Mouse (Mus musculus): Measurements from ENCODE around the gene Dpysl5. TPM values are rescaled to one million over a fixed set of nuclear protein-coding genes. Genes with fewer than 3 reads are reported as not detected.
"Not testable (repeated sequence)": the region's sequence is repeated elsewhere in the genome, so short reads cannot be mapped to it uniquely, and the experiment has no call there.

The Dpysl5 gene
- polyA plus RNA-seq, 1 experiment from 2014 or later = 136 TPM

DNA sequence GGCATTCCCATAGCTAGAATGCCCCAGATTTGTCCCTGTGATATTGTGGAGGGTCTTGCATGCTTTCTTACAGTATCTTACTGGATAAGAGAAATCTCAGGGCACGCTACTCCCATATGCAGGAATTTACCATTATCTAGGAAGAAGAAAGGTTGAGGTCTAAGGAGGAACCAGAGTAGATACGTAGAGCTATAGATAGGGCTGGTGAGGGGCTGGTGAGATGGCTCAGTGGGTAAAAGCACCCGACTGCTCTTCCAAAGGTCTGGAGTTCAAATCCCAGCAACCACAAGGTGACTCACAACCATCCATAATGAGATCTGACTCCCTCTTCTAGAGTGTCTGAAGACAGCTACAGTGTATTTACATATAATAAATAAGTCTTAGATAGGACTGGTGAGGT, 33.3 kb upstream of the Dpysl5 start:
- H3K27me3 ChIP-seq; H3K9ac ChIP-seq (replicated peaks); ATAC-seq (ENCODE audit: low FRiP score, low read depth); H3K27ac ChIP-seq (replicated peaks); H3K4me2 ChIP-seq (replicated peaks); H3K9me3 ChIP-seq; H3K4me3 ChIP-seq; H3K4me1 ChIP-seq: not testable (repeated sequence)
- 96% methylated on average over 3 of the region's 3 CpGs for WGBS
- peaks cover 30% of the 10 kb centered on the region for H3K36me3 ChIP-seq

GRCm38 (mm10) chr5:30678722-30679296, 32.6 kb upstream of the Dpysl5 start:
- H3K4me3 ChIP-seq = no peak overlapping the region
- H3K9me3 ChIP-seq = no peaks in the 10 kb centered on the region
- H3K4me2 ChIP-seq (replicated peaks) = no peak overlapping the region
- WGBS = 95% methylated on average over 4 of the region's 4 CpGs
- peaks cover 22% of the 10 kb centered on the region; the same call in 1 of the 2 replicates for H3K36me3 ChIP-seq
- H3K9ac ChIP-seq (replicated peaks) = no peak overlapping the region
- no peak overlapping the region for H3K27ac ChIP-seq (replicated peaks)
- no peak for ATAC-seq (ENCODE audit: low FRiP score, low read depth)
- no peaks in the 10 kb centered on the region for H3K27me3 ChIP-seq
- H3K4me1 ChIP-seq = no peaks in the 10 kb centered on the region

GRCm38 (mm10) chr5:30679593-30679992, 31.8 kb upstream of the Dpysl5 start:
- no peaks in the 10 kb centered on the region for H3K4me1 ChIP-seq
- WGBS = 84% methylated on average over 5 of the region's 5 CpGs
- no peak for ATAC-seq (ENCODE audit: low FRiP score, low read depth)

DNA sequence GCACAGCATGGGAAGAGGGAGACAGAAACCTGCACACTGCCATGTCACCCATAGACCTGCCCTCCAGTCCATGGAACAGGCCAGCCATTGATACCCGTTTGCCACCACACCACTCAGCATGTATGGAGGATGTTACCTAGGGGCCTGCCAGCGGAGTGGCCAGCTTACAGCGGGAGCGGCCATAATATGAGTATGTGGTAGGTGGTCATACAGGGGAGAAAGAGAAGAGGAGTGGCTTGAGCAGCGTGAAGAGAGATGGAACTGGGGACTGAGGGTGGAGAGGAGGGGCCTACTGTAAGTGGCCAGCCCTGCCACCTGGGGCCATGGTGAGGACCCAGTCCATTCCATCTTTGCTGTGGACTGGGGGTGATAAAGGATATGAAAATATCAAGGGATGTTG, 29.4 kb upstream of the Dpysl5 start:
- H3K9me3 ChIP-seq = no peaks in the 10 kb centered on the region

More at GRCm38 (mm10) chr5:30679593-30679992, 31.8 kb upstream of the Dpysl5 start:
- H3K27ac ChIP-seq (replicated peaks) = no peak overlapping the region
- no peak overlapping the region for H3K4me3 ChIP-seq
- no peaks in the 10 kb centered on the region for H3K27me3 ChIP-seq
- no peaks in the 10 kb centered on the region for H3K9me3 ChIP-seq
- no peak overlapping the region for H3K4me2 ChIP-seq (replicated peaks)
- H3K9ac ChIP-seq (replicated peaks) = no peak overlapping the region
- H3K36me3 ChIP-seq = peaks cover 15% of the 10 kb centered on the region; the same call in 1 of the 2 replicates

DNA sequence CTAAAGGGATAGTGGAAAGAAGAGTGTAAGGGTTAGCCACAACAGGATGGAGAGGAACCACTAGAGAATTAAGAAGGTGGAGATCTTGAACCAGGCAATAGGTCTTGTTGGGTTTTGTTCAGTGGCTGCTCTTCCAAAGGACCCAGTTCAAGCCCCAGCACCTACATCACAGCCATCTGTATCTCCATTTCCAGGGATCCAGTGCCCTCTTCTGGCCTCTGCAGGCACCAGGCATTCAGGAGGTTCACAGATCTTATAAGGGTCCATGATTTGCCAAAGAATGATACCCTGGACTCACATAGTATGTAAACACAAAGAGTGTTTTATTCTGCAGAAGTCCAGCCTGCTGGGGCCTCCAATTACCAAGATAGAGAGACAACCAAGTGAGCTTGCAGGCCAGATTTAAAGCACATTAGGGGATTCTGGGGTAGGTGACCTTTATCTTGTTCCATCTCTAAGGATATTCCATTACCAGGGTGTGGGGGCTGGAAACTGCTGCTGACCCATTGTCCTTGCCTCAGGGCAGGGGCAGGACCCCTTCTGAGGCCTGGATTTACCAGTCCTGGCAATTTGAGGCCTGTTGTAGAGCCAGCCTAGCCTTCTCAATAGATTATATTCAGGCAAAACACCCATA, 28.3 kb upstream of the Dpysl5 start:
- H3K27ac ChIP-seq (replicated peaks) = no peak overlapping the region
- H3K36me3 ChIP-seq = no peaks in the 10 kb centered on the region
- H3K4me3 ChIP-seq = no peak overlapping the region
- no peak overlapping the region for H3K9ac ChIP-seq (replicated peaks)
- H3K4me2 ChIP-seq (replicated peaks) = no peak overlapping the region
- no peaks in the 10 kb centered on the region for H3K9me3 ChIP-seq
- ATAC-seq (ENCODE audit: low FRiP score, low read depth) = no peak
- no peaks in the 10 kb centered on the region for H3K4me1 ChIP-seq
- no peaks in the 10 kb centered on the region for H3K27me3 ChIP-seq

More for the DNA sequence above, 29.4 kb upstream of the Dpysl5 start:
- ATAC-seq (ENCODE audit: low FRiP score, low read depth) = no peak
- Histone ChIP-seq H3K27ac (replicated peaks) (no peak overlapping the region), H3K36me3 (no peaks in the 10 kb centered on the region), H3K4me3 (no peak overlapping the region), H3K27me3 (no peaks in the 10 kb centered on the region), H3K4me1 (no peaks in the 10 kb centered on the region), H3K9ac (replicated peaks) (no peak overlapping the region), H3K4me2 (replicated peaks) (no peak overlapping the region)
- WGBS = 91% methylated on average over 5 of the region's 5 CpGs

- 85% methylated on average over 3 of the region's 3 CpGs for WGBS
- no peaks in the 10 kb centered on the region for H3K36me3 ChIP-seq
- H3K9me3 ChIP-seq = no peaks in the 10 kb centered on the region
- H3K27me3 ChIP-seq = no peaks in the 10 kb centered on the region
- no peak overlapping the region for H3K4me2 ChIP-seq (replicated peaks)
- no peak overlapping the region for H3K9ac ChIP-seq (replicated peaks)
- no peak for ATAC-seq (ENCODE audit: low FRiP score, low read depth)
- H3K27ac ChIP-seq (replicated peaks) = no peak overlapping the region
- H3K4me1 ChIP-seq = no peaks in the 10 kb centered on the region
- no peak overlapping the region for H3K4me3 ChIP-seq
Measured at GRCm38 (mm10) chr5:30683993-30684392, 27.4 kb upstream of the Dpysl5 start.

DNA sequence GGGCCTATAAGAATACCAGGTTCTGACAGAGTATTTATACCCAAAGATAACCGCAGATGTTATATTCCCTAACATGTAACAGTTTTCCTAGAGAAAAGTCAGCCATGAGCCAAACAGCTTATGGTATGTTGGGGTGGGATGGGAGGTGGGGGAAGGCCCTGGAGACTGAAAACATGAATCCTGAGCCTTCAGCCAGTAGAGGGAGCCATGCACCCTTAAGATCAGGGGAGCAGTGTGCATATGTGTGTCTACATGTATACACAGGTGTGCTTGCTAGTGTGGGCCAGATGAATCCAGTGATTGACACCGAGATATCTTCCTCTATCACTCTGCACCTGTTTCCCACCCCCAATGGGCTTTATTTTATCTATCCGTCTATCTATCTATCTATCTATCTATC, 24.6 kb upstream of the Dpysl5 start:
- no peak overlapping the region for H3K27ac ChIP-seq (replicated peaks)
- no peak for ATAC-seq (ENCODE audit: low FRiP score, low read depth)

GRCm38 (mm10) chr5:30700361-30701000, 10.9 kb upstream of the Dpysl5 start:
- H3K27me3 ChIP-seq = peaks cover 5% of the 10 kb centered on the region; the same call in 1 of the 2 replicates
- H3K4me1 ChIP-seq = 0 out of 2 replicates have a peak, but pooled peaks cover 7% of the 10 kb centered on the region
- no peak overlapping the region for H3K4me3 ChIP-seq
- ATAC-seq (ENCODE audit: low FRiP score, low read depth) = no peak
- no peaks in the 10 kb centered on the region for H3K36me3 ChIP-seq
- WGBS = 81% methylated on average over 8 of the region's 8 CpGs
- H3K4me2 ChIP-seq (replicated peaks) = no peak overlapping the region
- no peak overlapping the region for H3K9ac ChIP-seq (replicated peaks)
- H3K9me3 ChIP-seq = no peaks in the 10 kb centered on the region
- no peak overlapping the region for H3K27ac ChIP-seq (replicated peaks)

More for the DNA sequence above, 24.6 kb upstream of the Dpysl5 start:
- Histone ChIP-seq H3K4me2 (replicated peaks) (no peak overlapping the region), H3K27me3 (no peaks in the 10 kb centered on the region), H3K4me1 (no peaks in the 10 kb centered on the region), H3K4me3 (no peak overlapping the region), H3K9me3 (no peaks in the 10 kb centered on the region), H3K36me3 (no peaks in the 10 kb centered on the region), H3K9ac (replicated peaks) (no peak overlapping the region)
- 65% methylated on average over 3 of the region's 3 CpGs for WGBS

GRCm38 (mm10) chr5:30701373-30701772, 10.0 kb upstream of the Dpysl5 start:
- not testable (repeated sequence) for ATAC-seq (ENCODE audit: low FRiP score, low read depth); H3K27ac ChIP-seq (replicated peaks); H3K9me3 ChIP-seq; H3K4me1 ChIP-seq; H3K36me3 ChIP-seq; H3K27me3 ChIP-seq; H3K4me3 ChIP-seq; H3K9ac ChIP-seq (replicated peaks); H3K4me2 ChIP-seq (replicated peaks)
- 41% methylated on average over 4 of the region's 4 CpGs for WGBS

GRCm38 (mm10) chr5:30701866-30702265, 9.5 kb upstream of the Dpysl5 start:
- Histone ChIP-seq H3K4me3 (no peak overlapping the region), H3K27me3 (peaks cover 5% of the 10 kb centered on the region; the same call in 1 of the 2 replicates), H3K9ac (replicated peaks) (no peak overlapping the region), H3K4me2 (replicated peaks) (no peak overlapping the region), H3K36me3 (no peaks in the 10 kb centered on the region), H3K4me1 (0 out of 2 replicates have a peak, but pooled peaks cover 7% of the 10 kb centered on the region), H3K27ac (replicated peaks) (no peak overlapping the region), H3K9me3 (no peaks in the 10 kb centered on the region)
- ATAC-seq (ENCODE audit: low FRiP score, low read depth) = no peak
- WGBS = 94% methylated on average over 3 of the region's 3 CpGs

DNA sequence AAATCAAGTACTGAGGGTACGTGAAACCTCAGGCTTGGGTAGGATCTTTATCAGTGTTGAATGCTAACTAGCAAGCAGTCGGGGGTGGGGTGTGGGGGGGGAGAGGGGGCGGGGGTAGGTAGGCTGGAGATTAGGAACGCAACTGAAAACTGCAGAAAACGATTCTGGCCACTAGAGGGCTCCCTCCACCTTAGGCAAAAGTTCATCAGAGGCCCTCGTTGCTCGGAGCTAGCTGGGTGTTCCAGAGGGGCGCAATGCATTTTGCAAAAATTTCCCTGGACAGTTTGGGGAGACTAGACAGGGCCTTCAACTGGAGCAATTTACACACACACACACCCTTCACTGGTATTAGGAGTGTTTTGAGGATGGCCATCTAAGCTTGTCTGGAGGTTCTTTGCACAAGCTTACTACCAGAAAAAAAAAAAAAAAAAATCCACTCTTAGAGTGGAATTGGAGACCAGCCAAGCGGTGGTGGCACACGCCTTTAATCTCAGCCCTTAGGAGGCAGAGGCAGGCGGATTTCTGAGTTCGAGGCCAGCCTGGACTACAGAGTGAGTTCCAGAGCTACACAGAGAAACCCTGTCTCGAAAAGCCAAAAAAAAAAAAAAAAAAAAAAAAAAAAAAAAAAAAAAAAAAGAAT, 1.5 kb upstream of the Dpysl5 start:
- no peak overlapping the region for H3K4me2 ChIP-seq (replicated peaks)
- H3K36me3 ChIP-seq = no peaks in the 10 kb centered on the region
- H3K27me3 ChIP-seq = peaks cover 12% of the 10 kb centered on the region
- no peak overlapping the region for H3K9ac ChIP-seq (replicated peaks)
- no peaks in the 10 kb centered on the region for H3K9me3 ChIP-seq
- ATAC-seq (ENCODE audit: low FRiP score, low read depth) = no peak
- WGBS = 11% methylated on average over 13 of the region's 13 CpGs
- peaks cover 32% of the 10 kb centered on the region for H3K4me1 ChIP-seq
- H3K27ac ChIP-seq (replicated peaks) = no peak overlapping the region
- no peak overlapping the region for H3K4me3 ChIP-seq

DNA sequence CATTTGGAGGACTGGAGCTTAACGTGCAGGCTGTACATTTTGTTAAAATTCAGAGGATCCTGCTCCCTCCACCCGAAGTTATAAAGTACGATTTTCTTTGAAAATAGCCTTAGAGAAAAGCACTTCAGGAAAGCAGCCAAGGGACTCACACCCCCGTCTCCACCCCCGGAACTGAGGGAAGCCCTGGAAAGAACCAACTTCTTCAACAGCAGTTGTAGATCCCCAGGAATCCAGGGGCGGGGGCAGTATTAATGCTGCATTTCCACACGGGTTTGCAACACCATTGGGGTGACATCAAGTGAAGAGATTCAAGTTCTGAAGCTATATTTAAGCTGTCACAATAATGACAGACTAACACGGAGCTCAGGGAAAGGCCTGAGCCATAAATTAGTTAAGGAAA, 878 bp upstream of the Dpysl5 start:
- Histone ChIP-seq H3K27me3 (peaks cover 12% of the 10 kb centered on the region), H3K4me2 (replicated peaks) (peak overlapping the region; percentile 81), H3K9me3 (no peaks in the 10 kb centered on the region), H3K4me1 (peaks cover 38% of the 10 kb centered on the region), H3K4me3 (peak overlapping the region; percentile 68), H3K36me3 (0 out of 2 replicates have a peak, but pooled peaks cover 4% of the 10 kb centered on the region), H3K27ac (replicated peaks) (peak overlapping the region; percentile 92; the same call in 1 of the 2 replicates), H3K9ac (replicated peaks) (no peak overlapping the region)
- no peak for ATAC-seq (ENCODE audit: low FRiP score, low read depth)
- 27% methylated on average over 8 of the region's 8 CpGs for WGBS

Data from midbrain, embryonic 12.5 days (tissue).